ENCODE assay signal across 8 mouse cellular contexts in the genomic region with DNA sequence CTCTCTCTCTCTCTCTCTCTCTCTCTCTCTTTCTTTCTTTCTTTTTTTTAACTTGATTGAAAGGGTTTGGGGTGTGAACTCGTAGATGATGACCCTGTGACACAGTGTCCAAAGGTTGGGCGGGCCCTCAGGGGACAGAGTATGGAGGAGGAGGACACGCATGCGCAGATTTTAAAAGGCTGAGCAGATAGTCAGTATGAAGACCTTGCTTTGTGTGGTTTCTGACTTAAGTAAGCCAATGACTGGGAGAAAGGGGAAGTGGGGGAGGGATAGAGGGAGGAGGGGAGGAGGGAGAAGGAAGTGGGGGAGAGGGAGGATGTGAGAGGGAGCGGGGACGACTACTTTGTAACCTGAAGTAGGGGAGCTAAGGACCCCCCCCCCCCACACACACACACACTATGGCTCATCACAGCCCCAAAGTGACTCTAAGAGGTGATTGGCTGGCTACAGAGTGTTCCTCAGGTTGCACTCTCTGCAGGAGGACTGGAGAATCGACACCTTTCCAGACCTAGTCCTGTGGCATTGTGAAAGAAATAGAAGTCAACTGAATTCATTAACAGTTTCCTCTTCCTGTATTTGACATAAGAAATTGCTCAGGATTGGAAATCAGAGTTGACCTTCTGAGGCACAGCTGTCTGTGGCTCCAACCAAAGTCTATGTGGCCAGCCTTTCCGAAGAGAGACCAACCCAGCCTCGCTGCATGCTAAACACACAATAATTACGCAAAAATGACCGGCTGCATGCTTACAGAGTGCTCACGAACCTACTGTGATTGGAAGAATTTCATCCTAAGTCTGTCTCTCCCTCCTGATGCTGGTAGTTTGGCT. TPM values are rescaled to one million over a fixed set of nuclear protein-coding genes. Genes with fewer than 3 reads are reported as not detected.
A peak's percentile ranks its signal among the peaks of the same experiment; 100 is the strongest.
DNase-seq lines count a peak whose midpoint lies in the region; ATAC-seq lines count a peak whose summit lies in the region.

No protein-coding gene starts in this region.

- H3K4me3 ChIP-seq in embryonic facial prominence, embryonic 11.5 days (ENCODE audit: low read depth, low read length): no peak overlapping the region
- no peak overlapping the region for H3K4me3 ChIP-seq in limb, embryonic 10.5 days
- no peak overlapping the region for H3K4me3 ChIP-seq in forebrain, embryonic 14.5 days (ENCODE audit: low read depth, low read length)

- H3K27me3 ChIP-seq in embryonic facial prominence, embryonic 11.5 days (ENCODE audit: control insufficient read depth, insufficient read depth, low read length): no peaks in the 10 kb centered on the region
- H3K27me3 ChIP-seq in limb, embryonic 10.5 days (ENCODE audit: low read depth, poor library complexity, severe bottlenecking): peaks cover 5% of the 10 kb centered on the region; the same call in 1 of the 2 replicates
- H3K27me3 ChIP-seq in forebrain, embryonic 14.5 days (replicated peaks; ENCODE audit: control insufficient read depth, insufficient read depth, low read length): no peaks in the 10 kb centered on the region

- no peak for ATAC-seq in embryonic facial prominence, embryonic 11.5 days (replicated peaks; ENCODE audit: insufficient number of reproducible peaks, low FRiP score, low TSS enrichment, low read depth)
- no peak for ATAC-seq in forebrain, embryonic 14.5 days

- H3K36me3 ChIP-seq in embryonic facial prominence, embryonic 11.5 days (replicated peaks; ENCODE audit: control insufficient read depth, insufficient read depth, low read depth, low read length): no peaks in the 10 kb centered on the region
- no peaks in the 10 kb centered on the region for H3K36me3 ChIP-seq in limb, embryonic 10.5 days
- no peaks in the 10 kb centered on the region for H3K36me3 ChIP-seq in forebrain, embryonic 14.5 days (ENCODE audit: control insufficient read depth, insufficient read depth, low read length)

- 45% methylated on average over 12 of the region's 12 CpGs for WGBS in embryonic facial prominence, embryonic 11.5 days
- 57% methylated on average over 12 of the region's 12 CpGs for WGBS in limb, embryonic 10.5 days
- WGBS in forebrain, embryonic 14.5 days: 67% methylated on average over 12 of the region's 12 CpGs

- no peak overlapping the region for H3K9ac ChIP-seq in embryonic facial prominence, embryonic 11.5 days (replicated peaks; ENCODE audit: low read length)
- no peak overlapping the region for H3K9ac ChIP-seq in forebrain, embryonic 14.5 days (ENCODE audit: low read length)

- H3K27ac ChIP-seq in embryonic facial prominence, embryonic 11.5 days (replicated peaks; ENCODE audit: low read depth, low read length): no peak overlapping the region
- peak overlapping the region; percentile 74 for H3K27ac ChIP-seq in limb, embryonic 10.5 days
- H3K27ac ChIP-seq in forebrain, embryonic 14.5 days (ENCODE audit: low read depth, low read length): no peak overlapping the region

- no peaks in the 10 kb centered on the region for H3K9me3 ChIP-seq in embryonic facial prominence, embryonic 11.5 days (replicated peaks; ENCODE audit: control insufficient read depth, low read length)
- H3K9me3 ChIP-seq in limb, embryonic 10.5 days (replicated peaks): no peaks in the 10 kb centered on the region
- H3K9me3 ChIP-seq in forebrain, embryonic 14.5 days (replicated peaks; ENCODE audit: control insufficient read depth, low read length): no peaks in the 10 kb centered on the region

- no peaks in the 10 kb centered on the region; the same call in 1 of the 2 replicates for H3K4me1 ChIP-seq in embryonic facial prominence, embryonic 11.5 days (ENCODE audit: control insufficient read depth, insufficient read depth, low read length)
- H3K4me1 ChIP-seq in limb, embryonic 10.5 days: peaks cover 49% of the 10 kb centered on the region
- no peaks in the 10 kb centered on the region for H3K4me1 ChIP-seq in forebrain, embryonic 14.5 days (ENCODE audit: control insufficient read depth, insufficient read depth, low read length)

- no peak overlapping the region for H3K4me2 ChIP-seq in embryonic facial prominence, embryonic 11.5 days (ENCODE audit: low read depth, low read length)
- H3K4me2 ChIP-seq in forebrain, embryonic 14.5 days (ENCODE audit: low read length): no peak overlapping the region

- DNase-seq in right cerebral cortex, postnatal 10 days (ENCODE audit: low spot score in 2 of 2): peak; percentile 45 to 47
- no peak for DNase-seq in right cerebral cortex, postnatal 25 days
- peak; percentile 61 for DNase-seq in embryonic facial prominence, embryonic 11.5 days (ENCODE audit: low spot score)
- DNase-seq in limb, embryonic 10.5 days (ENCODE audit: low spot score): no peak
- DNase-seq in natural killer cell, adult 2 months (ENCODE audit: low spot score in 2 of 2): peak; percentile 59 to 63
- DNase-seq in retina, postnatal 1 day: no peak
- DNase-seq in gastrocnemius, postnatal 4 days (ENCODE audit: low spot score in 2 of 2): no peak
- no peak for DNase-seq in forebrain, embryonic 14.5 days (ENCODE audit: low spot score)

RNA-seq across cellular contexts. Expression of gene Agps, which starts 39.4 kb away (rescaled TPM):
- polyA plus RNA-seq in embryonic facial prominence, embryonic 11.5 days (2014; fragmentation: Nextera tagmentation; extraction: Ambion mirVana): 44.2 and 45.3 TPM in 2 replicates
- 44.5 and 46.6 TPM in 2 replicates for polyA plus RNA-seq in limb, embryonic 10.5 days (2016; fragmentation: Nextera tagmentation; extraction: Ambion mirVana)
- total RNA-seq in gastrocnemius, postnatal 4 days (2021): 10 to 100 TPM; 39.8 to 43.9 TPM
- polyA plus RNA-seq in forebrain, embryonic 14.5 days (2014; fragmentation: Nextera tagmentation; extraction: Ambion mirVana): 18.5 and 21.0 TPM in 2 replicates

Comparison
In these comparisons a context has a peak if more than half of its experiments do, and no peak if none do; other contexts are left out.
1. DNase-seq: peak in right cerebral cortex, postnatal 10 days (2 of 2), embryonic facial prominence, embryonic 11.5 days (single experiment) and natural killer cell, adult 2 months (2 of 2); none in right cerebral cortex, postnatal 25 days (single experiment), limb, embryonic 10.5 days (single experiment), retina, postnatal 1 day (single experiment), gastrocnemius, postnatal 4 days (0 of 2) and forebrain, embryonic 14.5 days (single experiment).